Mouse (Mus musculus): ENCODE results near the gene Apool.
A peak's percentile ranks its signal among the peaks of the same experiment; 100 is the strongest.
"Not testable (repeated sequence)": the region's sequence is repeated elsewhere in the genome, so short reads cannot be mapped to it uniquely, and the experiment has no call there.

Apool gene

GRCm38 (mm10) chrX:112310804-112311530, at the start of gene Apool:
Gene Apool (plus strand): TSS chrX:112311334.
- DNase-seq (ENCODE audit: low read depth, low spot score): peak; percentile 54

- DNase-seq (ENCODE audit: low read depth, low spot score): no peak
These were observed 37.6 kb upstream of the Apool start for GRCm38 (mm10) chrX:112273550-112273949.

- no peak for DNase-seq (ENCODE audit: low read depth, low spot score)
These were observed 375 bp downstream of the Apool start for GRCm38 (mm10) chrX:112311531-112311887.

- no peak for DNase-seq (ENCODE audit: low read depth, low spot score)
These were observed 960 bp downstream of the Apool start for GRCm38 (mm10) chrX:112312094-112312493.

GRCm38 (mm10) chrX:112320273-112320672, 9.1 kb downstream of the Apool start:
- no peak for DNase-seq (ENCODE audit: low read depth, low spot score)

GRCm38 (mm10) chrX:112339486-112339885, 28.4 kb downstream of the Apool start:
- DNase-seq (ENCODE audit: low read depth, low spot score): no peak

GRCm38 (mm10) chrX:112347467-112348394, 36.6 kb downstream of the Apool start:
- DNase-seq (ENCODE audit: low read depth, low spot score): no peak

GRCm38 (mm10) chrX:112348395-112348791, 37.3 kb downstream of the Apool start:
- DNase-seq (ENCODE audit: low read depth, low spot score): peak; percentile 26

GRCm38 (mm10) chrX:112368426-112368825, 57.3 kb downstream of the Apool start:
- DNase-seq (ENCODE audit: low read depth, low spot score): no peak

GRCm38 (mm10) chrX:112370577-112371410, 59.7 kb downstream of the Apool start:
- DNase-seq (ENCODE audit: low read depth, low spot score): not testable (repeated sequence)

GRCm38 (mm10) chrX:112406679-112407078, 95.5 kb downstream of the Apool start, which contains the start of gene Satl1:
Gene Satl1 (minus strand): TSS chrX:112406779.
- DNase-seq (ENCODE audit: low read depth, low spot score): no peak

- DNase-seq (ENCODE audit: low read depth, low spot score): no peak
These were observed 101.2 kb downstream of the Apool start for GRCm38 (mm10) chrX:112412309-112412708.
